Comparison of ENCODE assay signal across 20 mouse cellular contexts in genomic region chr2:102634010-102634409, GRCm38 (mm10). TPM values are rescaled to one million over a fixed set of nuclear protein-coding genes. Genes with fewer than 3 reads are reported as not detected.
"Had no signal": no experiment of that assay in that cellular context is flagged by ENCODE, and none has a peak within 500 bp of the region (broad histone marks: within the 10 kb centered on the region; RNA-seq: fewer than 3 reads in every experiment).

No protein-coding gene starts in this region.

- H3K27ac ChIP-seq: midbrain, embryonic 10.5 days; midbrain, embryonic 12.5 days; neural tube, embryonic 13.5 days; neural tube, embryonic 15.5 days had no signal

- ATAC-seq: liver, postnatal 0 days; midbrain, embryonic 16.5 days had no signal

- H3K4me3 ChIP-seq: midbrain, embryonic 10.5 days; midbrain, embryonic 12.5 days; myocyte; neural tube, embryonic 13.5 days; neural tube, embryonic 15.5 days had no signal

- H3K4me1 ChIP-seq: midbrain, embryonic 10.5 days had no signal

- H3K27me3 ChIP-seq: midbrain, embryonic 12.5 days; neural tube, embryonic 13.5 days; neural tube, embryonic 15.5 days had no signal

- H3K36me3 ChIP-seq: midbrain, embryonic 10.5 days; midbrain, embryonic 12.5 days; neural tube, embryonic 13.5 days; neural tube, embryonic 15.5 days had no signal

- DNase-seq: liver, postnatal 0 days; lung, embryonic 14.5 days; lung, postnatal 10 days; lung, postnatal 4 days; midbrain, embryonic 14.5 days; retina, postnatal 1 day; right cerebral cortex, adult 18-20 months; right cerebral cortex, postnatal 25 days; right cerebral cortex, postnatal 4 days; spleen, adult 18-20 months; thymus, adult 2 months; thymus, postnatal 25 days; thymus, postnatal 4 days had no signal

RNA-seq across cellular contexts. Expression of gene Slc1a2, which starts 24.4 kb away (rescaled TPM):
- total RNA-seq: megakaryocyte-erythroid progenitor cell, adult 5-6 weeks had no signal
